Mouse (Mus musculus): ENCODE measurements around the gene Rergl. TPM values are rescaled to one million over a fixed set of nuclear protein-coding genes. Genes with fewer than 3 reads are reported as not detected.
A peak's percentile ranks its signal among the peaks of the same experiment; 100 is the strongest.

Gene Rergl
- 0.18 TPM in 1 of 2 replicates, not detected in the other for polyA plus RNA-seq (2014; fragmentation: Nextera tagmentation; extraction: Ambion mirVana)

DNA sequence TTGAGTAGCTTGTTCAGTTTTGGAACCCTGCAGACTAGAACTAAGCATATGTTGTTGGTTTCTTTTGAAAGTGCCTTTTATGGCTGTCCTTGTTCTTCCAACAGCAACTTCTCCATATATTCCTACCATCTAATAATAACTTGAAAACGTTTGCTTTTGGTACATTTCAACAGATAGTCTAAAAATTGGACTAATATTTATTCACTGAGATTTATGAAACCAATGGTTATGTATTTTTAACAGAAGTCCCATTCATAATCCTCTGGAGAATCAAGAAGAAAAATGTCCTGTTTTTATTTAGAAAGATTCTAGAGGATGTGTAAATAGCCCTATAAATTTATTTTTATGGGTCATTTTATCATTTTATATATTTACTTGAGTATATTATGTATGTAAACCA is at the start of gene Rergl:
Gene Rergl, minus strand, starts transcription at position 101 of the 400 bp plus-strand sequence.
- 33% methylated on average over 1 of the region's 1 CpGs for WGBS

GRCm38 (mm10) chr6:139538469-139538868 is 36.7 kb upstream of the Rergl start:
- Histone ChIP-seq H3K9me3 (ENCODE audit: control insufficient read depth, low read length) (no peaks in the 10 kb centered on the region), H3K4me1 (ENCODE audit: control insufficient read depth, insufficient read depth, low read length) (no peaks in the 10 kb centered on the region), H3K27me3 (replicated peaks; ENCODE audit: control insufficient read depth, insufficient read depth, low read length) (no peaks in the 10 kb centered on the region), H3K9ac (ENCODE audit: low read depth, low read length) (no peak overlapping the region), H3K27ac (replicated peaks; ENCODE audit: low read depth, low read length) (no peak overlapping the region), H3K4me2 (ENCODE audit: low read depth, low read length) (no peak overlapping the region), H3K36me3 (ENCODE audit: control insufficient read depth, insufficient read depth, low read length) (no peaks in the 10 kb centered on the region), H3K4me3 (ENCODE audit: low read depth, low read length) (no peak overlapping the region)
- no peak for ATAC-seq (ENCODE audit: low read depth)
- 50% methylated on average over 2 of the region's 2 CpGs for WGBS
- peak; percentile 16 for DNase-seq (ENCODE audit: low spot score)

More for the DNA sequence above, at the start of gene Rergl:
- Histone ChIP-seq H3K9me3 (ENCODE audit: control insufficient read depth, low read length) (no peaks in the 10 kb centered on the region), H3K4me3 (ENCODE audit: low read depth, low read length) (no peak within 1 kb of the TSS), H3K4me1 (ENCODE audit: control insufficient read depth, insufficient read depth, low read length) (no peaks in the 10 kb centered on the region), H3K27ac (replicated peaks; ENCODE audit: low read depth, low read length) (no peak within 1 kb of the TSS), H3K9ac (ENCODE audit: low read depth, low read length) (no peak within 1 kb of the TSS), H3K4me2 (ENCODE audit: low read depth, low read length) (no peak within 1 kb of the TSS), H3K36me3 (ENCODE audit: control insufficient read depth, insufficient read depth, low read length) (no peaks in the 10 kb centered on the region), H3K27me3 (replicated peaks; ENCODE audit: control insufficient read depth, insufficient read depth, low read length) (no peaks in the 10 kb centered on the region)
- ATAC-seq (ENCODE audit: low read depth) (no peak), DNase-seq (ENCODE audit: low spot score) (no peak)

DNA sequence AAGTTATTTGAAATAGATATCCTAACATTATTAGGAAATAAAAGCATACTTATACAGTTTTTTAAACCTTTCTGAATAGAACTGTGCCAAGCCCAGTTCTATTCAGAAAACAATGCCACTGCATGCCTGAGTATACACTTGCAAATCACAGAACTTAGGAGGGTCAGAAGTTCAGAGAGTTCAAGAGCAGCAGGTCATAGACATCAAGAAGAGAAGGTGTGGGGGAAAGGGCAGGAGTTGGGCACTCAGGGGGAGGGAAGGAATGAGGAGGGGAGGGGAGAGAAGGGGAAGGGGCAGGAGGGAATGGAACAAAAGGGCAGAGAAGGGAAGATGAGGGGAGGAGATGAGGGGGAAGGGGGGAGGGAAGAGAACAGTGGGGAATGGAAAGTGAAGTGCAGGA is 23.6 kb upstream of the Rergl start:
- Histone ChIP-seq H3K9me3 (ENCODE audit: control insufficient read depth, low read length) (no peaks in the 10 kb centered on the region), H3K4me3 (ENCODE audit: low read depth, low read length) (no peak overlapping the region), H3K4me1 (ENCODE audit: control insufficient read depth, insufficient read depth, low read length) (no peaks in the 10 kb centered on the region), H3K27me3 (replicated peaks; ENCODE audit: control insufficient read depth, insufficient read depth, low read length) (no peaks in the 10 kb centered on the region), H3K36me3 (ENCODE audit: control insufficient read depth, insufficient read depth, low read length) (no peaks in the 10 kb centered on the region), H3K9ac (ENCODE audit: low read depth, low read length) (no peak overlapping the region), H3K4me2 (ENCODE audit: low read depth, low read length) (no peak overlapping the region), H3K27ac (replicated peaks; ENCODE audit: low read depth, low read length) (no peak overlapping the region)
- DNase-seq (ENCODE audit: low spot score) (no peak), ATAC-seq (ENCODE audit: low read depth) (no peak)

DNA sequence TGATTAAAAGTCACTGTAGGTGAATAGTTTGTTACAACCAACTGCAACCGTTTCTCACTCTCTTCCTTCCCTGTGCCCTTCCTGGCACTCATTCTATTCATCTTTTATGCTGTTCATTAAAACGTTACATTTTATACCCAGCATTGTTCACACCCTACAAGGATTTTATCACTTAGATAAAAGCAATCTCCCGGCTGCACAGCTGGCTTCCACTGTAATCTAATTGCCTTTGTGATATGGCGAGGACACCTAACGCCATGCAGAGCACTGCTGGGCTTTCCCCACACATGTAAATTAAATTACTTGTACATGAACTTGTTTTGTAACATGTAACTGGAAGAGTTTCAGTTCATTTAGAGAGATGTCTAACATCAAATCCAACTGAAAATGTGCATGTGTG is 22.5 kb upstream of the Rergl start:
- Histone ChIP-seq H3K9ac (ENCODE audit: low read depth, low read length) (no peak overlapping the region), H3K4me2 (ENCODE audit: low read depth, low read length) (no peak overlapping the region)
- 67% methylated on average over 5 of the region's 5 CpGs for WGBS

GRCm38 (mm10) chr6:139514938-139515510 is 13.2 kb upstream of the Rergl start:
- DNase-seq (ENCODE audit: low spot score) (peak; percentile 64), ATAC-seq (ENCODE audit: low read depth) (peak; percentile 65; the same call in 1 of the 2 replicates)
- 64% methylated on average over 3 of the region's 3 CpGs for WGBS
- Histone ChIP-seq H3K4me3 (ENCODE audit: low read depth, low read length) (no peak overlapping the region), H3K4me2 (ENCODE audit: low read depth, low read length) (no peak overlapping the region), H3K9me3 (ENCODE audit: control insufficient read depth, low read length) (peaks cover 4% of the 10 kb centered on the region; the same call in 1 of the 2 replicates), H3K27ac (replicated peaks; ENCODE audit: low read depth, low read length) (no peak overlapping the region), H3K36me3 (ENCODE audit: control insufficient read depth, insufficient read depth, low read length) (no peaks in the 10 kb centered on the region), H3K27me3 (replicated peaks; ENCODE audit: control insufficient read depth, insufficient read depth, low read length) (no peaks in the 10 kb centered on the region), H3K4me1 (ENCODE audit: control insufficient read depth, insufficient read depth, low read length) (no peaks in the 10 kb centered on the region), H3K9ac (ENCODE audit: low read depth, low read length) (no peak overlapping the region)

More for the DNA sequence above, 22.5 kb upstream of the Rergl start:
- no peaks in the 10 kb centered on the region for H3K36me3 ChIP-seq (ENCODE audit: control insufficient read depth, insufficient read depth, low read length)
- no peak overlapping the region for H3K27ac ChIP-seq (replicated peaks; ENCODE audit: low read depth, low read length)
- no peak overlapping the region for H3K4me3 ChIP-seq (ENCODE audit: low read depth, low read length)
- H3K4me1 ChIP-seq (ENCODE audit: control insufficient read depth, insufficient read depth, low read length), result no peaks in the 10 kb centered on the region
- H3K27me3 ChIP-seq (replicated peaks; ENCODE audit: control insufficient read depth, insufficient read depth, low read length), result no peaks in the 10 kb centered on the region
- no peaks in the 10 kb centered on the region for H3K9me3 ChIP-seq (ENCODE audit: control insufficient read depth, low read length)
- no peak for DNase-seq (ENCODE audit: low spot score)
- no peak for ATAC-seq (ENCODE audit: low read depth)

DNA sequence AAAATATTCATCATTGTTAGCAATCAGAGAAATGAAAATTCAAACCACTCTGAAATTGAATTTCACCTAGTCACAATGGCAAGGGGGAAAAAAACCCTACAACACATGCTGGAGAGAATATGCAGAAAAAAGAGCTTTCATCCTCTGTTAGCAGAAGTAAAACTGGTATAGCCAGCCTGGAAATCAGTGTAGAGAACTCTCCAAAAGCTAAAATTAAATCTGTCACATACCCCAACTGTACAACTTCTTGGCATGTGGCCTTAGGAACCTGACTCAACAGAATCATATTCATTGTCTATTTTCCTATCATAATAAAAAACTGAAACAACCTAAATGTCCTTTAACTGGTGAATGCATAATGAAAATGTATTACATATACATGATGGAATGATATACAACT is 22.0 kb downstream of the Rergl start:
- H3K9me3 ChIP-seq (ENCODE audit: control insufficient read depth, low read length), result no peaks in the 10 kb centered on the region
- H3K27ac ChIP-seq (replicated peaks; ENCODE audit: low read depth, low read length), result no peak overlapping the region
- no peaks in the 10 kb centered on the region for H3K4me1 ChIP-seq (ENCODE audit: control insufficient read depth, insufficient read depth, low read length)
- no peak overlapping the region for H3K4me2 ChIP-seq (ENCODE audit: low read depth, low read length)
- H3K9ac ChIP-seq (ENCODE audit: low read depth, low read length), result no peak overlapping the region
- no peaks in the 10 kb centered on the region for H3K36me3 ChIP-seq (ENCODE audit: control insufficient read depth, insufficient read depth, low read length)
- H3K4me3 ChIP-seq (ENCODE audit: low read depth, low read length), result no peak overlapping the region
- H3K27me3 ChIP-seq (replicated peaks; ENCODE audit: control insufficient read depth, insufficient read depth, low read length), result no peaks in the 10 kb centered on the region
- DNase-seq (ENCODE audit: low spot score), result no peak
- ATAC-seq (ENCODE audit: low read depth), result no peak

GRCm38 (mm10) chr6:139464980-139465379 is 36.8 kb downstream of the Rergl start:
- no peaks in the 10 kb centered on the region for H3K4me1 ChIP-seq (ENCODE audit: control insufficient read depth, insufficient read depth, low read length)
- no peaks in the 10 kb centered on the region for H3K36me3 ChIP-seq (ENCODE audit: control insufficient read depth, insufficient read depth, low read length)
- DNase-seq (ENCODE audit: low spot score) (no peak), ATAC-seq (ENCODE audit: low read depth) (no peak)
- no peak overlapping the region for H3K4me2 ChIP-seq (ENCODE audit: low read depth, low read length)
- WGBS, result 75% methylated on average over 6 of the region's 6 CpGs
- no peak overlapping the region for H3K4me3 ChIP-seq (ENCODE audit: low read depth, low read length)
- H3K9ac ChIP-seq (ENCODE audit: low read depth, low read length), result no peak overlapping the region
- no peak overlapping the region for H3K27ac ChIP-seq (replicated peaks; ENCODE audit: low read depth, low read length)
- no peaks in the 10 kb centered on the region for H3K27me3 ChIP-seq (replicated peaks; ENCODE audit: control insufficient read depth, insufficient read depth, low read length)
- H3K9me3 ChIP-seq (ENCODE audit: control insufficient read depth, low read length), result no peaks in the 10 kb centered on the region

DNA sequence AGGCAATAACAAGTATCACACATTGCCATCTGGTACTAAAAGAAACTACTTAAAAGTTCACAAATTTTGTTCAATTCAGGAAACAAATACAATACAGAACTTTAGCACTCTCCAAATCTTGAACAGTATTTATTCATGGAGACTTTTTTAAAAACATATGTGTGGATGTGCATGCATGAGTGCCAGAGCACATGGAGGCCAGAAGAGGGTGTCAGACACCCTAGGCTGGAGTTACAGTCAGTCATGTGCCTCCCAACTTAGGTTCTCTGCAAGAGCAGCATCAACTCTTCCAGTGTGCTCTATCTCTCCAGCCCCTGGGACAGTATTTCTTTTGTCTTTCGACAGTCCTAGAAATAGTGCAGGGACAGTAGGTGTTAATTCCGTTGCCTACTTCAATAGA is 37.5 kb downstream of the Rergl start:
- H3K27me3 ChIP-seq (replicated peaks; ENCODE audit: control insufficient read depth, insufficient read depth, low read length), result no peaks in the 10 kb centered on the region
- H3K9me3 ChIP-seq (ENCODE audit: control insufficient read depth, low read length), result no peaks in the 10 kb centered on the region
- ATAC-seq (ENCODE audit: low read depth) (no peak), DNase-seq (ENCODE audit: low spot score) (no peak)
- H3K4me2 ChIP-seq (ENCODE audit: low read depth, low read length), result no peak overlapping the region
- H3K4me3 ChIP-seq (ENCODE audit: low read depth, low read length), result no peak overlapping the region
- no peaks in the 10 kb centered on the region for H3K4me1 ChIP-seq (ENCODE audit: control insufficient read depth, insufficient read depth, low read length)
- H3K27ac ChIP-seq (replicated peaks; ENCODE audit: low read depth, low read length), result no peak overlapping the region
- 84% methylated on average over 2 of the region's 2 CpGs for WGBS
- H3K9ac ChIP-seq (ENCODE audit: low read depth, low read length), result no peak overlapping the region
- no peaks in the 10 kb centered on the region for H3K36me3 ChIP-seq (ENCODE audit: control insufficient read depth, insufficient read depth, low read length)

DNA sequence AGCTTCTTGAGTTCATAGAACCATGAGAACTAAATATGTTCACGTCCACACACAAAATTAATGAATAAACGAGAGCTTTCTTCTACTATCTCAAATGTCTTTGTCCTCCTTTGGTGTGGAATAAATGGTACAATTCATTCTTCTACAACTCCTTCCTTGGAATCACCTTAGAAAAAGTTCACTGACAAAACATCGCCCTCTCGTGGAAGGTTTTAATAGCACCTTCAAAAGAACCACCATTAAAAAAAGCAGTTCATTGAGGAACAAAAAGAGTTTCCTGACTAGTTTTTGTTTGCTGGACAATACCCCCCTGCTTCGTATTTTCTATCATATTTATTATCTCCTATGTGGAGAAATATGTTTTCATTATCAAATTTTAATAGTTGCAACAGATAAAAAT is 40.7 kb downstream of the Rergl start:
- ATAC-seq (ENCODE audit: low read depth), result no peak

More for the DNA sequence above, 40.7 kb downstream of the Rergl start:
- Histone ChIP-seq H3K4me1 (ENCODE audit: control insufficient read depth, insufficient read depth, low read length) (no peaks in the 10 kb centered on the region), H3K4me2 (ENCODE audit: low read depth, low read length) (no peak overlapping the region), H3K9me3 (ENCODE audit: control insufficient read depth, low read length) (no peaks in the 10 kb centered on the region), H3K4me3 (ENCODE audit: low read depth, low read length) (no peak overlapping the region), H3K27ac (replicated peaks; ENCODE audit: low read depth, low read length) (no peak overlapping the region), H3K36me3 (ENCODE audit: control insufficient read depth, insufficient read depth, low read length) (no peaks in the 10 kb centered on the region), H3K9ac (ENCODE audit: low read depth, low read length) (no peak overlapping the region), H3K27me3 (replicated peaks; ENCODE audit: control insufficient read depth, insufficient read depth, low read length) (no peaks in the 10 kb centered on the region)
- DNase-seq (ENCODE audit: low spot score), result peak; percentile 7
- 31% methylated on average over 5 of the region's 5 CpGs for WGBS

All from embryonic facial prominence, embryonic 14.5 days (tissue).